Mouse (Mus musculus): ENCODE data around the gene Itpkb. TPM values are rescaled to one million over a fixed set of nuclear protein-coding genes. Genes with fewer than 3 reads are reported as not detected.

Gene Itpkb
- total RNA-seq, 1 experiment, result 3.3 TPM

DNA sequence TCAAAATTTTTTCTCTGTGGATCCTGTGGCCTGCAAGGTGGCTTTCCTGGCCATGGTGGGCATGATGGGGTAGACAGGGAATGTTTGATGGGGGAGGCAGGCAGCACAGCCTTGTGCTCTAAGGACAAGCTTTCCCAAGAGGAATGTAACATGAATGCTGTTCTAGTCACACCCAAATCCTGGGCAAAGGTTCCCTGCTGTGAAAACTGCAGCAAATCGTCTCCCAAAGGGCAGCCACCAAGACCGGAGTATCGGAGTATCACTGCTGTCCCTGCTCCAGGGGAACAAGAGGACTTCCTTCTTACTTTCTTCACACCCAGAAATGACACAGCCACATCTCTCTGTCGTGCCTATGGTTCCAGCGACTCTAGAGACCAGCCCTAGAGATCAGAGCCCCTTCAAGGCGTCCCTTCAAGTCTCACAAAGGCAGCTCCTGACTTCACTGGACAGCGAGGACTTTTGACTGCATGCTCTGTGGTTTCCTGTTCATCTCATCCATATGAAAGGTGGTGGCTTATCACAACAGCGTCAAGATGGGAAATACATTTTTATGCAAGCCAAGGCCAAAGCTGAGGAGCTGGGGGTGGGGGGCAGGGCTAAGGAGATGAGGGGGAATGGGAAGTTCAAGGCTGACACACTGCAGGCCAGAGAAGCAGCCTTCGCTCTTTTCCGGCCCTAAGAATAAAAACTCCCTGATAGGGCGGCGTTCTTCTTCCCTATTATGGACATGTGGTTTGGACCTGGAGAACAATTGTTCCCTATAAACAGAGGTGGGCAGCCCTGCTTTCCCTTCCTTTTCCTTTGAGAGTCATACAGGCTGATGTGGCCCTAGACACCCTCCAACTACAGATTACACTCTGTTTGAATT is 27.8 kb upstream of the Itpkb start:
- no peak for DNase-seq (ENCODE audit: low read depth, low spot score)
- H3K36me3 ChIP-seq (ENCODE audit: control insufficient read depth, insufficient read depth, low read length, poor library complexity, severe bottlenecking), result no peaks in the 10 kb centered on the region
- H3K4me3 ChIP-seq (ENCODE audit: insufficient read depth in 1 of 2, low read depth in 1 of 2, low read length in 2 of 2, poor library complexity in 1 of 2, severe bottlenecking in 1 of 2), result no peak overlapping the region
- H3K4me1 ChIP-seq (ENCODE audit: control insufficient read depth in 2 of 2, insufficient read depth in 2 of 2, low read length in 2 of 2, poor library complexity in 1 of 2), result peaks cover 0 to 8% of the 10 kb centered on the region in 2 experiments; a peak in 3 of 4 replicates
- TF ChIP-seq MAFK (IDR thresholded peaks at IDR 0.05; ENCODE audit: insufficient read depth, low read depth, low read length), result no peak
- TF ChIP-seq HCFC1 (IDR thresholded peaks at IDR 0.05; ENCODE audit: borderline replicate concordance, insufficient read depth, low read length), result no peak
- no peak for TF ChIP-seq ZC3H11A (IDR thresholded peaks at IDR 0.05; ENCODE audit: borderline replicate concordance, low read depth, low read length)
- no peak for TF ChIP-seq ZNF384 (IDR thresholded peaks at IDR 0.05; ENCODE audit: low read depth, low read length)
- no peak for TF ChIP-seq CHD2 (IDR thresholded peaks at IDR 0.05; ENCODE audit: low read depth, low read length)
- in situ Hi-C loops (cut with MboI; ENCODE audit: low sequenced_read_pairs in 2 of 2, unreplicated experiment in 2 of 2), result no loop called here
- H3K27ac ChIP-seq (ENCODE audit: insufficient read depth, low read depth, low read length, poor library complexity, severe bottlenecking), result no peak overlapping the region
- H3K9me3 ChIP-seq (ENCODE audit: control insufficient read depth, insufficient read depth, low read depth, low read length), result no peaks in the 10 kb centered on the region
- no peak overlapping the region for H3K9ac ChIP-seq (ENCODE audit: insufficient read depth, low read depth, low read length, poor library complexity, severe bottlenecking)

DNA sequence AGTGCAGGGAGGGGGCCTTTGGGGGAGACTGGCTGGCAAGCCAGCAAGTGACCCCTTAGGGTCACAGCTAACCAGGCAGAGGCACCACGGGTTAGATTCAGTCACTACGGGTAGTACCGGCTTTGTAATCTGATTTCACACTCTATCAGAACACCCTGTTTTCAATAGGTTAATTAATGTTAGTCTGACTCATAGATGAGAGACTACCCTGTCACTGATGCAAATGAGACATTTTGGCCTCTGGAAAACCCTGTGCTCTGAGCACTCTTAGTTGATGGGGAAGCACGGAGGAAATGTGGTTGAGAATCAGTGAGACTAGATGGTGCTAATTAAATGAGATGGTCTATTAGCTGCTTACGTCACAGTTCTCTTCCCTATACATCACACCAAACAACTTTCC is 26.7 kb upstream of the Itpkb start:
- Histone ChIP-seq H3K36me3 (ENCODE audit: control insufficient read depth, insufficient read depth, low read length, poor library complexity, severe bottlenecking) (no peaks in the 10 kb centered on the region), H3K27ac (ENCODE audit: insufficient read depth, low read depth, low read length, poor library complexity, severe bottlenecking) (no peak overlapping the region), H3K4me3 (ENCODE audit: insufficient read depth in 1 of 2, low read depth in 1 of 2, low read length in 2 of 2, poor library complexity in 1 of 2, severe bottlenecking in 1 of 2) (no peak overlapping the region), H3K9ac (ENCODE audit: insufficient read depth, low read depth, low read length, poor library complexity, severe bottlenecking) (no peak overlapping the region), H3K4me1 (ENCODE audit: control insufficient read depth in 2 of 2, insufficient read depth in 2 of 2, low read length in 2 of 2, poor library complexity in 1 of 2) (peaks cover 0 to 11% of the 10 kb centered on the region in 2 experiments; a peak in 3 of 4 replicates), H3K9me3 (ENCODE audit: control insufficient read depth, insufficient read depth, low read depth, low read length) (no peaks in the 10 kb centered on the region)
- in situ Hi-C loops (cut with MboI; ENCODE audit: low sequenced_read_pairs in 2 of 2, unreplicated experiment in 2 of 2), result no loop called here
- DNase-seq (ENCODE audit: low read depth, low spot score), result no peak
- no peak for TF ChIP-seq MAFK (IDR thresholded peaks at IDR 0.05; ENCODE audit: insufficient read depth, low read depth, low read length)
- no peak for TF ChIP-seq HCFC1 (IDR thresholded peaks at IDR 0.05; ENCODE audit: borderline replicate concordance, insufficient read depth, low read length)
- no peak for TF ChIP-seq ZNF384 (IDR thresholded peaks at IDR 0.05; ENCODE audit: low read depth, low read length)
- TF ChIP-seq ZC3H11A (IDR thresholded peaks at IDR 0.05; ENCODE audit: borderline replicate concordance, low read depth, low read length), result no peak
- TF ChIP-seq CHD2 (IDR thresholded peaks at IDR 0.05; ENCODE audit: low read depth, low read length), result no peak

DNA sequence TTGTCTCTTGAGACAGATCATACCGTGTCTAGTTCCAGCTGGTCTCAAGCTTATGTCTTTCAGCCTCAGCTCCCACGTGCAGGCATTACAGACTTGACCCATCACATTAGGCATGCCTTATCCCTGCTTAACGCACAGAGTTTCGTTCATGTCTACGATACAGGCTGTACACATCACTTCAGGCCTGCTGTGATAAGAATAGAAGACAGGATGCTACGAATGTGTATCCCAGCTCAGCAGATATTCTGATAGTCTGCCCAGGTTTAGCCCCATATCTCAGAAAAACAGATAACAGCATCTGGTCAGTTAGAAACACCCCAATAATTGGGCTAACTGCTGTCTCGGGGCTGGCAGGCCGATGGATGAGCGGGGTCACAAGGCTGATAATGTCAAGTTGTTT is 23.4 kb upstream of the Itpkb start:
- in situ Hi-C loops (cut with MboI; ENCODE audit: low sequenced_read_pairs in 2 of 2, unreplicated experiment in 2 of 2), result no loop called here
- Histone ChIP-seq H3K9ac (ENCODE audit: insufficient read depth, low read depth, low read length, poor library complexity, severe bottlenecking) (no peak overlapping the region), H3K27ac (ENCODE audit: insufficient read depth, low read depth, low read length, poor library complexity, severe bottlenecking) (no peak overlapping the region), H3K4me3 (ENCODE audit: insufficient read depth in 1 of 2, low read depth in 1 of 2, low read length in 2 of 2, poor library complexity in 1 of 2, severe bottlenecking in 1 of 2) (no peak overlapping the region), H3K4me1 (ENCODE audit: control insufficient read depth in 2 of 2, insufficient read depth in 2 of 2, low read length in 2 of 2, poor library complexity in 1 of 2) (peaks cover 0 to 15% of the 10 kb centered on the region in 2 experiments; a peak in 2 of 4 replicates), H3K9me3 (ENCODE audit: control insufficient read depth, insufficient read depth, low read depth, low read length) (no peaks in the 10 kb centered on the region), H3K36me3 (ENCODE audit: control insufficient read depth, insufficient read depth, low read length, poor library complexity, severe bottlenecking) (no peaks in the 10 kb centered on the region)
- TF ChIP-seq ZC3H11A (IDR thresholded peaks at IDR 0.05; ENCODE audit: borderline replicate concordance, low read depth, low read length) (no peak), CHD2 (IDR thresholded peaks at IDR 0.05; ENCODE audit: low read depth, low read length) (no peak), ZNF384 (IDR thresholded peaks at IDR 0.05; ENCODE audit: low read depth, low read length) (no peak), MAFK (IDR thresholded peaks at IDR 0.05; ENCODE audit: insufficient read depth, low read depth, low read length) (no peak), HCFC1 (IDR thresholded peaks at IDR 0.05; ENCODE audit: borderline replicate concordance, insufficient read depth, low read length) (no peak)
- no peak for DNase-seq (ENCODE audit: low read depth, low spot score)

DNA sequence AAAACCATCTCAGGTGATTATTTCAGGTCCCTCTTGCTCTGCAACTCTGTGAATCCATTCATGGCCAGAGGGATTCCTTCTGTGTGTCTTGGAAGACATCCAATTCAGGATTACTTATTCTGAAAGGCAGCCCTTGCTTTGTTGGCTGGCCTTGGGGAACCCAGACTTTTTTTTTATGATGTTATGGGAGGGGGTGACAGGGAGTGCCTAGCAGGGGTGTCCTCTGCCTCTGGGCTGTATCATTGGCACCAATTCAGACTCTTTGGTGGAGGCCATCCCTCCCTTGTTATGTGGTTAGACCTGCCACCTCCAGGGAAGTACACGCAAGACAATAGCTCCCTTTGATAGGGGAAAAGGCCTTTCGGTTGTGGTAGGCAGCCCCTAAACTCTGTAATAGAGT is 22.6 kb upstream of the Itpkb start:
- Histone ChIP-seq H3K4me1 (ENCODE audit: control insufficient read depth in 2 of 2, insufficient read depth in 2 of 2, low read length in 2 of 2, poor library complexity in 1 of 2) (peaks cover 0 to 14% of the 10 kb centered on the region in 2 experiments; a peak in 2 of 4 replicates), H3K9me3 (ENCODE audit: control insufficient read depth, insufficient read depth, low read depth, low read length) (no peaks in the 10 kb centered on the region), H3K4me3 (ENCODE audit: insufficient read depth in 1 of 2, low read depth in 1 of 2, low read length in 2 of 2, poor library complexity in 1 of 2, severe bottlenecking in 1 of 2) (no peak overlapping the region), H3K36me3 (ENCODE audit: control insufficient read depth, insufficient read depth, low read length, poor library complexity, severe bottlenecking) (no peaks in the 10 kb centered on the region), H3K27ac (ENCODE audit: insufficient read depth, low read depth, low read length, poor library complexity, severe bottlenecking) (no peak overlapping the region), H3K9ac (ENCODE audit: insufficient read depth, low read depth, low read length, poor library complexity, severe bottlenecking) (no peak overlapping the region)
- in situ Hi-C loops (cut with MboI; ENCODE audit: low sequenced_read_pairs in 2 of 2, unreplicated experiment in 2 of 2), result no loop called here
- TF ChIP-seq ZC3H11A (IDR thresholded peaks at IDR 0.05; ENCODE audit: borderline replicate concordance, low read depth, low read length) (no peak), MAFK (IDR thresholded peaks at IDR 0.05; ENCODE audit: insufficient read depth, low read depth, low read length) (no peak), CHD2 (IDR thresholded peaks at IDR 0.05; ENCODE audit: low read depth, low read length) (no peak), HCFC1 (IDR thresholded peaks at IDR 0.05; ENCODE audit: borderline replicate concordance, insufficient read depth, low read length) (no peak), ZNF384 (IDR thresholded peaks at IDR 0.05; ENCODE audit: low read depth, low read length) (no peak)
- DNase-seq (ENCODE audit: low read depth, low spot score), result no peak
